Comparison of ENCODE assay signal across 17 mouse cellular contexts in genomic region chr7:83289915-83290773, GRCm38 (mm10).
DNase-seq lines count a peak whose midpoint lies in the region; ATAC-seq and TF ChIP-seq lines count a peak whose summit lies in the region.
"Had no signal": no experiment of that assay in that cellular context is flagged by ENCODE, and none has a peak within 500 bp of the region (broad histone marks: within the 10 kb centered on the region; RNA-seq: fewer than 3 reads in every experiment).

No protein-coding gene starts in this region.

- H3K36me3 ChIP-seq in stomach, postnatal 0 days (ENCODE audit: control insufficient read depth, insufficient read depth, low read length), result no peaks in the 10 kb centered on the region
- H3K36me3 ChIP-seq: intestine, embryonic 15.5 days; neural tube, embryonic 15.5 days had no signal

- ATAC-seq in stomach, postnatal 0 days (ENCODE audit: low FRiP score, low TSS enrichment), result peak; percentile 68
- ATAC-seq: intestine, embryonic 15.5 days had no signal

- H3K9ac ChIP-seq in stomach, postnatal 0 days (ENCODE audit: low read length), result no peak overlapping the region
- H3K9ac ChIP-seq: intestine, embryonic 15.5 days; lung, embryonic 14.5 days; neural tube, embryonic 15.5 days had no signal

- H3K27me3 ChIP-seq in stomach, postnatal 0 days (ENCODE audit: control insufficient read depth, insufficient read depth, low read length), result no peaks in the 10 kb centered on the region
- H3K27me3 ChIP-seq: intestine, embryonic 15.5 days; neural tube, embryonic 15.5 days had no signal

- no peak for TF ChIP-seq CTCF in stomach, postnatal 0 days (IDR thresholded peaks at IDR 0.05; ENCODE audit: low read depth)

- 51% methylated on average over 5 of the region's 5 CpGs for WGBS in stomach, postnatal 0 days

- no peak overlapping the region for H3K4me2 ChIP-seq in stomach, postnatal 0 days (replicated peaks; ENCODE audit: low read depth)
- H3K4me2 ChIP-seq: intestine, embryonic 15.5 days; lung, embryonic 14.5 days; neural tube, embryonic 15.5 days had no signal

- no peak overlapping the region for H3K27ac ChIP-seq in stomach, postnatal 0 days (replicated peaks)
- H3K27ac ChIP-seq: intestine, embryonic 15.5 days; kidney, postnatal 0 days; neural tube, embryonic 15.5 days had no signal

- H3K4me1 ChIP-seq in stomach, postnatal 0 days (replicated peaks; ENCODE audit: control insufficient read depth, insufficient read depth), result no peaks in the 10 kb centered on the region
- H3K4me1 ChIP-seq: intestine, embryonic 15.5 days had no signal

- no peak overlapping the region for H3K4me3 ChIP-seq in stomach, postnatal 0 days (ENCODE audit: low read depth, low read length)
- H3K4me3 ChIP-seq: intestine, embryonic 15.5 days; neural tube, embryonic 15.5 days had no signal

- no peak for TF ChIP-seq EP300 in stomach, postnatal 0 days (optimal IDR thresholded peaks at IDR 0.05)

- DNase-seq in embryo, embryonic 10.5 days (ENCODE audit: low spot score), result peak; percentile 26
- no peak for DNase-seq in embryo, embryonic 10 days (ENCODE audit: low spot score)
- peak; percentile 2 for DNase-seq in thymus, postnatal 14 days
- no peak for DNase-seq in thymus, postnatal 4 days
- DNase-seq in heart, postnatal 4 days, result peak; percentile 28
- DNase-seq in stomach, postnatal 0 days (ENCODE audit: low spot score), result peak; percentile 45
- no peak for DNase-seq in cerebellum, adult 9-11 months
- DNase-seq in c-Kit-positive CD71-positive TER-119-positive erythroid progenitor cells, embryonic 14.5 days (ENCODE audit: low spot score), result no peak
- DNase-seq: adrenal gland, postnatal 25 days; cerebellum, postnatal 36 days; liver; lung, embryonic 14.5 days; retina, postnatal 1 day; spleen, adult 18-20 months had no signal

- no peaks in the 10 kb centered on the region for H3K9me3 ChIP-seq in stomach, postnatal 0 days (ENCODE audit: control insufficient read depth, low read length)
- H3K9me3 ChIP-seq: intestine, embryonic 15.5 days; neural tube, embryonic 15.5 days had no signal

Comparison
In these comparisons a context has a peak if more than half of its experiments do, and no peak if none do; other contexts are left out.
1. DNase-seq: peak in embryo, embryonic 10.5 days (single experiment), thymus, postnatal 14 days (single experiment), heart, postnatal 4 days (single experiment) and stomach, postnatal 0 days (single experiment); none in embryo, embryonic 10 days (single experiment), thymus, postnatal 4 days (single experiment), cerebellum, adult 9-11 months (single experiment) and c-Kit-positive CD71-positive TER-119-positive erythroid progenitor cells, embryonic 14.5 days (single experiment).